Mouse (Mus musculus) midbrain, embryonic 10.5 days (tissue): ENCODE data around the gene Olfr149. TPM values are rescaled to one million over a fixed set of nuclear protein-coding genes. Genes with fewer than 3 reads are reported as not detected.

Experiments used
- DNase-seq: peaks from one replicate; pipeline ENCODE4 v3.0.0-alpha.2; 2017; ENCODE audit warnings: low spot score
- H3K27ac ChIP-seq: fragments of 300-500 bp; sonication (generic); replicated peaks from 2 replicates; pipeline ENCODE4 v1.5.1; 2016; ENCODE audit warnings: mild to moderate bottlenecking
- H3K27me3 ChIP-seq: fragments of 300-500 bp; sonication (generic); 2 replicates; pipeline ENCODE4 v1.6.1; 2016; ENCODE audit warnings: low read depth, mild to moderate bottlenecking; ENCODE audit not compliant: poor library complexity, severe bottlenecking
- H3K36me3 ChIP-seq: fragments of 300-500 bp; sonication (generic); 2 replicates; pipeline ENCODE4 v1.6.1; 2016; ENCODE audit warnings: mild to moderate bottlenecking, moderate library complexity
- H3K4me1 ChIP-seq: fragments of 300-500 bp; sonication (generic); 2 replicates; pipeline ENCODE4 v1.6.1; 2016
- H3K4me3 ChIP-seq: fragments of 300-500 bp; sonication (generic); 2 replicates; pipeline ENCODE4 v1.5.1; 2016; ENCODE audit warnings: mild to moderate bottlenecking, moderate library complexity
- H3K9me3 ChIP-seq: fragments of 300-500 bp; sonication (generic); replicated peaks from 2 replicates; pipeline ENCODE4 v1.6.1; 2016; ENCODE audit warnings: mild to moderate bottlenecking
- WGBS: fragments of 180-500 bp; shearing (Covaris S2); methylation state at CpG from one replicate; pipeline ENCODE4 v1.1.7; 2016; 5-methylcytosine and 5-hydroxymethylcytosine counted together
- polyA plus RNA-seq: library from polyadenylated mRNA; unstranded; fragments of >200 nt; fragmentation: Nextera tagmentation; extraction: Ambion mirVana; gene quantifications from 2 replicates; pipeline ENCODE4 v1.2.1, GENCODE M21; 2016

Gene Olfr149
- polyA plus RNA-seq, 1 experiment from 2014 or later, result not detected

- no peak for DNase-seq
- H3K27me3 ChIP-seq, result no peaks in the 10 kb centered on the region
- H3K27ac ChIP-seq, result no peak overlapping the region
- H3K36me3 ChIP-seq, result no peaks in the 10 kb centered on the region
- H3K4me1 ChIP-seq, result no peaks in the 10 kb centered on the region
- no peaks in the 10 kb centered on the region for H3K9me3 ChIP-seq
- no peak overlapping the region for H3K4me3 ChIP-seq
- 77% methylated on average over 6 of the region's 6 CpGs for WGBS
Observed at GRCm38 (mm10) chr9:39654756-39655396, 52.0 kb downstream of the Olfr149 start.

Other genes starting within 250 kb of the Olfr149 start
- gene Olfr955, start 235.2 kb downstream of the Olfr149 start, polyA plus RNA-seq, result not detected in 2 replicates
- gene Olfr44, start 213.1 kb downstream of the Olfr149 start, polyA plus RNA-seq, result not detected in 2 replicates
- not detected in 2 replicates for gene Olfr957, start 191.3 kb downstream of the Olfr149 start, polyA plus RNA-seq
- not detected in 2 replicates for gene Olfr958, start 153.1 kb downstream of the Olfr149 start, polyA plus RNA-seq
- not detected in 2 replicates for gene Olfr959, start 131.5 kb downstream of the Olfr149 start, polyA plus RNA-seq
- 6.0 and 9.9 TPM in 2 replicates for gene AW551984, start 102.7 kb downstream of the Olfr149 start, polyA plus RNA-seq
- not detected in 2 replicates for gene Olfr148, start 96.5 kb downstream of the Olfr149 start, polyA plus RNA-seq
- gene Olfr960, start 85.7 kb downstream of the Olfr149 start, polyA plus RNA-seq, result not detected in 2 replicates
- not detected in 2 replicates for gene Olfr961, start 62.0 kb downstream of the Olfr149 start, polyA plus RNA-seq
- not detected in 2 replicates for gene Olfr963, start 39.9 kb downstream of the Olfr149 start, polyA plus RNA-seq
- not detected in 2 replicates for gene Olfr965, start 4.2 kb upstream of the Olfr149 start, polyA plus RNA-seq
- not detected in 2 replicates for gene Olfr150, start 23.9 kb upstream of the Olfr149 start, polyA plus RNA-seq
- not detected in 2 replicates for gene Olfr967, start 39.1 kb upstream of the Olfr149 start, polyA plus RNA-seq
- not detected in 2 replicates for gene Olfr968, start 76.1 kb upstream of the Olfr149 start, polyA plus RNA-seq
- gene Olfr969, start 83.8 kb upstream of the Olfr149 start, polyA plus RNA-seq, result not detected in 2 replicates
- not detected in 2 replicates for gene Olfr970, start 101.7 kb upstream of the Olfr149 start, polyA plus RNA-seq
- not detected in 2 replicates for gene Olfr971, start 129.8 kb upstream of the Olfr149 start, polyA plus RNA-seq
- not detected in 2 replicates for gene Olfr972, start 159.3 kb upstream of the Olfr149 start, polyA plus RNA-seq
- gene Olfr229, start 200.2 kb upstream of the Olfr149 start, polyA plus RNA-seq, result not detected in 2 replicates
- gene Olfr974, start 230.4 kb upstream of the Olfr149 start, polyA plus RNA-seq, result not detected in 2 replicates
- gene Olfr975, start 244.9 kb upstream of the Olfr149 start, polyA plus RNA-seq, result not detected in 2 replicates